Mouse (Mus musculus): ENCODE results near the gene Gm29776.

The Gm29776 gene

DNA sequence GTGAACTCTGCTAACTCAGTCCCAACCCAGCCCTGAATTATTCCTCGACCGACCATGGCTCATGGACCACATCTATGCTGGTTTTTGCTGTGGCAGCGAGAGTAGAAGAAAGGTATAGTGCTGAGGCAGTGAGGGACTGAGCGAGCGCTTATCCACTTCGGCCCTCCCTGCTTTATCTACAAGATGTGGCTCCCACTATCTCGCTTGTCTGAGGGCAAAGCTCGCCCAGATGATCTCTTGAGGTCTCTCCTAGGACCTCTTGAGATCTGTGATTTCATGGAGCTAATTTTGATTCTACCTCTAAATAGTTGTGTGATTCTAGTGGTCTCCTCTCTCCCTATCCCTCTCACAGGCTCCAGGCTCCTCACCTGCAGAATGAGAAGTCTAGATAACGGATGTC, 10.4 kb upstream of the Gm29776 start:
- no peak for DNase-seq (ENCODE audit: low spot score)

DNA sequence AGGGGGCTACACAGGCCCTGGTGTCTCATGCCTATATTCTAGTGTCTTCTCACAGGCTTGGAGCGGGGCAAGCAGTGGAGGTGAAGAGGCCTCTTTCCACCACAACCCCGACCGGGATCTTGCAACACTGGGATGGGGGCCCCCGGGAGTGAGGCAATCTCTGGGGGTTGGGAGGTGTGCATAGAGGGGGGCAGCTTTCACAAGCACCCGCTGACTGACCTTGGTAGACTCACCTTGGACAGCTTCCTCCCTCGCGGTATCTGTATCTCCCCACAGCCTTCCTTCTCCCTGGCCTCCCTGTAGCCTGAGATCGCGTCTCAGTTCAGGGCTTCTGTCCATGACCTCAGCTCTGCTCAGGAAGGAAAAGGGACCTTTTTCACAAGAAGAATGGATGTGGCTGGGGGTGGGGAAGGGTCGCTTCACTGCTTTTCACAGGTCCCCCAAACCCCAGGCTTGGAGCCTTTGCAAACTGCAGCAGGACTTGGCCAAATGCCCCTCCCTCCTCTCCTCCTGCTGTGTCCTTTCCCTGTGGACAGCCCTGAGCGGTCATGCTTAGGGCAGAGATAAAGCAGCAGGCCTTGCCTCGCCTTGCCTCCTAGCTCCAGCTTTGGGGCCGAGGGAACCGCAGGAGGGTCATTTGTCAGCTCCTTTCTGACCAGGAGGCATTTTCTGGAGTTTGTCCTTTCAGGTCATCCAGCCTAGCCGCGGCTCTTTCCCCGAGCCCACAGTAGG, 8.1 kb upstream of the Gm29776 start:
- no peak for DNase-seq (ENCODE audit: low spot score)

DNA sequence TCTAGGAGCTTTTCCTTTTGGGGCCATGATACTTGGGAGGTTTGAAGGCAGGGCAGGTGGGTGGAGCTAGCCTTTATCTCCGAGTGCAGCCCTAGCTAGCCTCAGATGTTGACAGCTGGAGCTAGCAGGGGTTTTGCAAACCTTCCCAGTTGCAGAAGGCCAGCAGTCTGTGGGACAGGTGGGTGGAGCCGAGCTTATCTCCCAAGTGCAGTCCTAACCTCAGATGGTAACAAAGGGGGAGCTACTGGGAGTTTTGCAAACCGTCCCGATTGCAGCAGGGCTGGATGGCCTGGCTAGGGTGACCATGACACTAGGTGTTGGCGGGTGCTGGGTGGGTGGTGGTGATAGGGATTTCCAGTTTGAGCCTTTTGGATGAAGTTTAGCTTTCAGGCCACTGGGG, 7.2 kb upstream of the Gm29776 start:
- DNase-seq (ENCODE audit: low spot score) = no peak

DNA sequence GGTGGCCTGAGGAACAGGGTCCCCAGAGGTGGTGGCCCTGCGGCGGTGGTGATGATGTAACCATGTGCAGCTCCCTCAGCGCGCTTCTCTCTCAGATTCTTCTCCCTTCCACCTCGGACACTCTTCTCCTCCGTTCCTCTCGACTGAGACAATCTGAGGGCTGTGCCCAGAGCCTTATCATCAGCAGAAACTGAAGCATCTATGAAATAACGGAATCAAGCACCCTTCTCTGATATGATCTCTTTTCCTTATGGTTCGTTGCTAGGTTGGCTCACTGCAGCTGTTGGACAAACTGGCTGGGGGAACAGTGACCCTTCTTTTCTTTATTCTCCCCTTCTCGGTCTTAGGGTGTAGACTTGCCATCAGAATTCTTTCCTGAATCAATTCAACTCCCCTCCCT, 4.6 kb upstream of the Gm29776 start:
- DNase-seq (ENCODE audit: low spot score) = no peak

DNA sequence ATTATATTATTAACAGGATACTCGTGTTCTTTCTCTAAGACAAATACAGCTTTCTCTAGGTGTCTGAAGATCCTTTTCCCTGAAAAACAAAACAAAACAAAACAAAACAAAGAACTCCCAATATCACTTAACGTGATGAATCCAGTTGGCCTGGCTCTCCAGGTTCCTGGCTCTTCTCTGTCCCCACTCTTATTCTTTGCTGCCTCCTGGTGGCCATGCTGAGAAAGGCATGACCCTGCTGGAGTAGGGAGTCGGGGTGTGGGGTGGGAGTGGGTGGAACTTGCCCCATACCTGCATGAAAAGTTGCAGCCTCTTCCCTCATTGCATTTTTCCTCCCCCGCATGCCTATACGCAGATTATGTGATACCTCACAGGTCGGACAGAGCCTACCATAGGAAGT, 2.7 kb upstream of the Gm29776 start:
- peak; percentile 76 for DNase-seq (ENCODE audit: low spot score)

DNA sequence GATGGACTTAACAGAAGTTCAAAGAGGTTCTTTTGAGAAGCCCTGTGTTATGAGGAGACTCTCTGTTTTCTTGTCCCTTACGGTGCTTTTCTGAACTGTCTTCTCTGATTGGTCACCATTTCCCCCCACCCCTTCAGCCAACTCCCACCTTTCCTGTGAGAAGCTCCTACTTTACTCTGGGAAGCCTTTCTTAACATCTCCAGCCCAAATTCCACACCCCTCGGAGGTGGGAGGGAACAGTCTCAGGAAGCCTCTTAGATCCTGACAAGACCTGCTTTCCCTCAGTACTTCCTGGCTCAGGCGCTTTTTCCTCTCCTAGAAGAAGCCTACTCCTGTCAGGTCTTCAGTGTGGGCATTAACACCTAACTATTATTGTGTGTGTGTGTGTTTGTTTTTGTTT, 953 bp upstream of the Gm29776 start:
- DNase-seq (ENCODE audit: low spot score) = no peak

DNA sequence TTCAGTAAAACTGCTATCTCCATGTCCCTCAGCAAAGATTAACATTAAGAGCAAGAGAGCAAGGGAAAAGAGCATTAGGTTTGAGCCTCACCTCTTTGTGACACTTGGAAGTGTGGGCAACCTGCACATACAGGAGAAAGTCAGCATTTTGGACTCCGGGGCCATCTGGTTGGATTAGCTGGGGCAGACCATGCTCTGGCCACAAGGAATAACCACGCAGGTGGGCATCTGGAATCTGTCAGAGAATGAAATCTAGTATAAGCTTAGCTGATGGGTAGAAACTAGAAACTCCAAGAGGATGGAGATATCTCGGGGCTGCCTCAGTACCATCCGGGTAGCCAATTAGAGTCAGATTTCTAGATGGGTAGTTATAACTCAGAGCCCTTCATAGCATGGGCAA, 1.9 kb downstream of the Gm29776 start:
- DNase-seq (ENCODE audit: low spot score) = no peak

DNA sequence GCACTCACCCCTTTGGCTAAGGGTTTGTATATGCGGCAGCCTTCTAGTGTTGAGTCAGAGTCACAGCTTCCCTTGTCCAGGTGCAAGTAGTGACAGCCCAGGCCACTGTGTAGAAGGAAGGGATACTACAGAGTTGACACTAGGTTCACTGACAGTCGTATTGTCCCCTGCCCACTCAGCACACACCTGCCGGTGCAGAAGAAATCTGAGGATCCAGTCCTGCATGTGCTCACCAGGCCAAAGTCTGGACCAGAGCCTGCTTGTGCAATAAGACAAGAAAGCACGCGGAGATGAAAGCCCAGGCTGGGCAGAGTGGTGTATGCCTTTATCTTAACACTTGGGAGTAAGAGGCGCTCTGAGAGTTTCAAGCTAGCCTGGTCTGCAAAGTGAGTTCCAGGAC, 3.6 kb downstream of the Gm29776 start:
- DNase-seq (ENCODE audit: low spot score) = no peak

DNA sequence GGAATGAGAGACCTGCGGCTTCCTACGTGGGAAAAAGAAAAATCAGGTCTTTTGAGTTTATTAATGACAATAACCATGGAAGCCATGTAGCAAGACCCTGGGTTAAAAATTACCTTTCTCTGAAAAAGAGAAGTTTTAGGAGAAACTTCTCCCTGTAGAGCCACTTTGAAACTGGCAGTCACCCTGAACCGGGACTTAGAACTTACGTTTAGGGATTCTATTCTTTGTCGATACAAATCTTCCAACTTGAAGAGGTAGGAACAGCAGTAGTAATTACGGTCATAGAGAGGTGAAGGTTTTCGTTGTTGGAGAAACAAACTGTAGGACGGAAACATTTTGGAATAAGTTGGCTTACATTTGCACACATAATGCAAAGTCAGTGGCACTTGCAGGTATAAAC, 11.4 kb downstream of the Gm29776 start:
- no peak for DNase-seq (ENCODE audit: low spot score)

DNA sequence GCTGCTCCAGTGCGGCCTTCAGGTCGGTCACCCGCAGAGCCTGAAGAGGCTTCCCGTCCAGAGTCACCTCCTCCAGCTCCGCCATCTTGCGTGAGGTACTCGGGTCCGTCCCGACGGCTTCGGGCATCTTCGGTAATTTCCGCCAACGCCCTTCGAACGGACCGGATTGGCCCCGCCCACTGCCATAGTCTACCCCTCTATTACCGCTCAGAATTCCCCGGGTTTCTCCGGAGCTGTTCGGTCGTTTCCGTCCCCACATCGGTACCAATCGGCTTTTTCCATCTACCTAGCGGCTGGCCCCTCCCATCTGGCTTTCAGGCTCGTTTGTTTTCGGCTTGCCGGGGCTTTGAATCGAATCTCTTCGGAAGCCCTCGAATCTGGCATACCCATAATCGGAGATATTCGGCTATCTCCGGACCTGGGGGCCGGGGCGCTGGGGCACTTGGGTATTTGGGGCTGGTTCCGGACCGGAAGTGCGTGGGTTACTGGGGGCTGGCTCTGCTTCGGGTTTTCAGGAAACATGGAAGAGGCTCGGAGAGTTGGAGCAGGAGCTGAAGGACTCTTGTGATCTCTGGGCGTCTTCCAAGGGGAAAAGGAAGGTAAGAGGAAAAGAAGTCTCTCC, 12.0 kb downstream of the Gm29776 start, which contains the start of gene Acin1:
Gene Acin1, minus strand, starts transcription at position 410 of the 622 bp plus-strand sequence.
- peak; percentile 100 for DNase-seq (ENCODE audit: low spot score)

DNA sequence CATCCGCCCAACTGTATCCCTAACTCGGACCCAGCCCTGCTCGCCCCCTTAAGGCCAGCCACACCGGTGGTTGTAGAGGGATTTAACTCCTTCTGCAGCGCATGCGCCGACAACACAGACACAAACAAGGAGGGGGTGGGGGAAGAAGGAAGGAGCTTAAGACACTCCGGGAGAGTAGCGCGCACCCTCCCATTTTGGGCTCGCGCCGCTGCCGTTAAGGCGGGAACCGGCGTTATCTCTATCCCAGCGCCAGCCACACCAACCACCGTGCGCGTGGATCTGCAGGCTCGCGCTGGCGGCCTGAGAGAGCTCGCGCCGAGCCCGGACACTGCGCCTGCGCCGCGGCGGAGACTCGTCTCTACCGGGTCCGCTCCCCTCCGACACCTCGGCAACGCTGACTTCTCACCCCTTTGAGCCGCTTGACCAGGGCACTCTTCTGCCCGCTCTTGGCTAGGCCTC, 12.5 kb downstream of the Gm29776 start, which contains the start of gene 1700123O20Rik:
Gene 1700123O20Rik, plus strand, starts transcription at position 154 of the 459 bp plus-strand sequence.
- DNase-seq (ENCODE audit: low spot score) = no peak

DNA sequence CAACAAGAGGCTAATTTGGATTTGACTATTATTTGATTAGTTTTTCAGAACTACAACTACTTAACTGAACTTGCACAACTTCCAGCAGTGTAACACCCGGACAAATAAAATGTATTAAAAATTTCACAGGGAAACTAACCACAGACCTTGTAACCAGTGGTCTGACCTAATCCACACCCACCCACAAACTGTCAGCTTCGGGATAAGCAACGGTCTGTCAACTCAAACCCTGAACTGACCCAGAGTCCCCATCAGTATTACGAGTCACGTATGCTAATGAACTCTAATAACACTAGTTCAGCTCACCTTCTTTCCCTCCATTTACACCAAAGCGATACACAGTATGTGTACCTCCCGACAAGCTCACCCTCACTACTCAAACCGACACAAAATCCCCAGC, 13.2 kb downstream of the Gm29776 start:
- no peak for DNase-seq (ENCODE audit: low spot score)

DNA sequence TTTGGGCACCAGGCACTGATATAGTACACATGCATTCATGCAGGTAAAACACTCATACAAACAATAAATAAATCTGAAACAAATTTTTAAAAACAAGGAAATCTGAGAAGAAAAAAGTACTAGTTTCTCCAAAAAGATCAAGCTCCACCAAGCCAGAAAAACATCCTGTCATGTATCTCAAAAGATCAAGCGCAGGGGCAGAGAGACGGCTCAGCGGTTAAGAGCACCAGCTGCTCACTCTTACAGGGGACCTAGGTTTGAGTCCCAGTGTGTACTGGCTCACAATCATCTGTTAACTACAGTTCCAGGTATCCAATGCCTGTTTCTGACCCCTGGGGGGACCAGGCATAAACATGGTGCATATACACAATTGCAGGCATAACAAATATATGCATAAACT, 16.2 kb downstream of the Gm29776 start:
- no peak for DNase-seq (ENCODE audit: low spot score)

DNA sequence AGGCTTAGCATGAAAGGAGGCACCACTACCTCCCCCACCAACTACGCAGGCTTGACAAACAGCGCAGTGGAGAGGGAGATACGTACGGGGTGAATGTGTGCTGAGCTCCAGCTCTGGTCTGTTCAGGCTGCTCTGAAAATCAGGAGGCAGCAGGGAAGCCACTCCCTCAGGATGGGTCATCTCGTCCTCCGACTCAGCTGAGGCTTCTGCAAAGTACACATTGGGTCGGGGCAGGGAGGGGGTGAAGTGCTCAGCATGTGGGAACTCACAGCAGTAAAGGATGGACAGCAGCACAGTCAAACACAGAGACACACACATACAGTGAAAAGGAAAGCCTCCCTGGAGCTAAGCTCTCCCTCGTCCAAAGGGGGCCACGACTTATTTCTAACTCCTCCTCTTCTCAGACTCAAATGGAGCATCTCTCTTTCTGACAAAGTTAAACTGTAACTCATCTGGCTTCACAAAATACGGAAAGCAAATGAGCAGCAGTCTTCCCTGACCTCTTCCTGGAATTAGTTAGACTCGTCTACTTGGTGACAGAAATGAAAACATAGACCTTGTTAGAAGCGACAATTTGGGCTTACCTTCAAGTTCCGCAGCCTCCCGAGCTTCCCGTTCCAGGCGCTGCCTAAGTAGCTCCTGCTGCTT, 19.9 kb downstream of the Gm29776 start:
- no peak for DNase-seq (ENCODE audit: low spot score)

DNA sequence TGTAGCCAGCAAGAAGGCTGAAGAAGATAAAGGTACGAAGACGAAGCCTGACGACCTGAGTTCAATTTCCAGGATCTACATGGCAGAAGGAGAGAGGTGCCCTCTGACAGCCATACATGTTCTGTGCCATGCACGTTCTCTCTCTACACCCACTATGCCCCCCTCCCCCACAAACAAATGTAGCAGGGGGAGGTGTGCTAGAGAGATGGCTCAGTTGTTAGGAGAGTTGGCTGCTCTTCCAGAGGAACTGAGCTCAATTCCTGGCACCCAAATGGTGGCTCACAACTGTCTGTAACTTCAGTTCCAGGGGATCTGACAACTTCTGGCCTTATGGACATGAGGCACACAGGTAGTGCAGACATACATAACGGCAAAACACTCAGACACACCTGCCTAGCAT, 22.3 kb downstream of the Gm29776 start:
- peak; percentile 28 for DNase-seq (ENCODE audit: low spot score)

DNA sequence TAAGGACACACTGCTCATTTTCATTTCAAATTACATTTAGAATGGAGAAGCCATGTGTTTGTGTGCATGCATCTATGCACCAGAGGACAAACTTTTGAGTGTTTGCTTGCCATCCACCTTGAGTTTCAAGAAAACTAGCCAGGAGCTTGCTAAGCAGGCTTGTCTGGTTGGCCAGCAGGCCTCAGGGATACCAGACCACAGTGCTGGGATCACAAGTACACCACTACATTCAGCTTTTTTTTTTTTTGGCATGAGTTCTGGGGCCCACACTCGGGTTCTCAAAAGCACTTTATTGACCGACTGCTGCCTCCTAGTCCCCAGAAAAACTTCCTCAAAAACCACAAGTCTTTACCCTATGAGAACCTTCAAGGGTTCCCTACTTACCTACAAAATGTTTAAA, 24.3 kb downstream of the Gm29776 start:
- DNase-seq (ENCODE audit: low spot score) = no peak

DNA sequence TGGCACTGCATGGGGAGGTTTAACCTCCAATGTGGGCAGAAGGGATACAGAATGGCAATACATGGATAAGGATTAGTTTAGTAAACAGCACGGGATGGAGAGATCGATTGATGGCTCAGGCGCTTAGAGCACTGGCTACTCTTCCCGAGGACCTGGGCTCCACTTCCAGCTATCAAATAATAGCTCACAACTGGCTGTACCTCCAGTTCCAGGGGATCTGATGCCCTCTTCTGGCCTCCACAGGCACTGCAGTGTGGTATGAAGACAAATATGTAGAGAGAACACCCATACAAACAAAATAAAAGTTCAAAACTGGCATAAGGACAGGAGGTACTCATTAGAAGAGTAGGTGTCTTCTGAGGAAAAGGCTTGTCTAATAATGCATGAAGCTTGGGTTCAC, 29.3 kb downstream of the Gm29776 start:
- DNase-seq (ENCODE audit: low spot score) = peak; percentile 46

DNA sequence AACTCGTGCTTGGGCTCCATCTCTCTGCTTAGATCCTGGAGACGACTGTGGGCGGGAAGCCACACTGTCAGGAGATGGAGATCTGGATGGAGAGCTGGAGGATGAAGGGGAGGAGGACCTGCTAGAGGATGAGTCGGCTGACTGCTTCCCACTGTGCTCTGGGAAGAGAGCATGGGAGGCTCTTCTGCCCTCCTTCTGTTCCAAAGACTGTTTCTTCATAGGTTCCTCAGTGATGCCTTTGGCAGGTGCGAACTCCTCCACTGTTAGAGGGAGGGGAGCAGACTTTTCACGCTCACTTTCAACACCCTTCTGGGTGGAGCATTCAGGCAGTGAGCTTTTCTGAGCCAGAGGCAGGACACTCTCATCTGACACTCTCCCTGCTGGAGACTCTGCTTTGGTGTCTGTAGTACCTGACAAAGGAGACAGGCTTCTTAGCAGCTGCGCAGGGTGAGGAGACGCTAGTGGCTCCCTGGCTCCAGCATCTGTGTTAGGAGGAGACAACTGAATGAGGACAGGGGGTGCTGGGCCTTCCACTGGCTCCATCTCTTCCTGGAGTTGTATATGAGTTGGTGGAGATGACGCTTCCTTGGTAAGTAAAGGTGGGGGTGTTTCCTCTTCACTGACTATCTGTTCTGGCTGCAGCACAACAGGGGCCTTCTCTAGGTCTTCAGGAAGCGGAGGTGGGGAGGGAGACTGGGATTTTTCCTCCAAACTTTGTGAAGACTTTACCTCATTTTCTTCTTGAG, 34.0 kb downstream of the Gm29776 start:
- DNase-seq (ENCODE audit: low spot score) = no peak

DNA sequence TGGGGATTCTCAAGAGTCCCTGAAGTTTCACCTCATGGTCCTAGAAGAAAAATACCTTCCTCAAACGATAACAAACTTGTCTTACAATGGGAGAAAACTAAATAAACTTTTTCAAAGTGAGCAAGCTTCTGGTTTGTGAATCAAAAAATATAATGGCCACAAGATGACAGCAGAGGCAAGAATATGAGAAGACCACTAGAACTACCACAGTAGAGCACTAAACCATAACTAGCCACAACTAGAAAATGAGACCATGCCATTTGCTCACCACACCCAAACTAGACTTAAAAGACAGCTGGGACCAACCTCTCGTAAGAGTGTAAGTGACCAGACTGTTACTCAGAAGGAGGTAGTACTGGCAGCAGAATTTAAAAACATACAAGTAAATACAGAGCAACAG, 38.6 kb downstream of the Gm29776 start:
- DNase-seq (ENCODE audit: low spot score) = no peak

DNA sequence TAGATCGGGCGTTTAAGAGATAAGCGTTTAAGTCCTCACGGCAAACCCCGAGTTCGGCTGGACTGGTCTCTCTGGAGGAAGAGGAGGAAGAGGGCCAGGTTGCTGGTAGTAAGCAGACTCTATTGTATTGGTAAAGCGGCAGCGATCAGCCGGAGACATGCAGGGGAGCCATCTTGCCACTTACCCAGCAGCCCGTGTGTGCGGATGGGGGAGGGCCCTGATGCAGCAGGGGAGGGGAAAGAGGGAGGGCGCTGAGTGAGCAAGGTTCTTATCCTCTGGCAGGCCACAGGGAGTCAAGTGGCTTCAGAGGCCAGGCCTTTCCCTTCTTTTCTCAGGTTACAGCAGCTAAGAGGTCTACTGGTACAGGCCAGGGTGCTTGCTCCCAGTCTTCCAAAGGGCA, 45.1 kb downstream of the Gm29776 start:
- peak; percentile 84 for DNase-seq (ENCODE audit: low spot score)

DNA sequence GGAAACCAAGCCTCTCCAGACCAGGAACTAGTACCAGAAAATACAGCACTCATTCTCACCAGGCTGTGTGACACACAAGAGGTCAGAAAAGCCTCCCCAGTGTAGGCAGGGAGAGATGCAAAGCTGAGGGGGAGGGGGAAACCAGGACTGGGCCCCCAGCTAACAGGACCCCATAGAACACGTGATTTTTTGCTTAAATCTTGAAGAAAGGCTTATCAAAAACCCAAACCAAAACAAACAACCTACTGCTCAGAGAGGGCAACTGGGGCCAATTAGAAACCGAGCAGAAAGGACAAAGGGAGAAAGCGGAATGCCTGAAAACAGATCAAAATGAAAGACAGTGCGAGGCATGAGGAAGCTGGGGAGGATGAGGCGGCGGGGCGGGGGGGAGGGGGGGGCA, 45.8 kb downstream of the Gm29776 start:
- DNase-seq (ENCODE audit: low spot score) = no peak

DNA sequence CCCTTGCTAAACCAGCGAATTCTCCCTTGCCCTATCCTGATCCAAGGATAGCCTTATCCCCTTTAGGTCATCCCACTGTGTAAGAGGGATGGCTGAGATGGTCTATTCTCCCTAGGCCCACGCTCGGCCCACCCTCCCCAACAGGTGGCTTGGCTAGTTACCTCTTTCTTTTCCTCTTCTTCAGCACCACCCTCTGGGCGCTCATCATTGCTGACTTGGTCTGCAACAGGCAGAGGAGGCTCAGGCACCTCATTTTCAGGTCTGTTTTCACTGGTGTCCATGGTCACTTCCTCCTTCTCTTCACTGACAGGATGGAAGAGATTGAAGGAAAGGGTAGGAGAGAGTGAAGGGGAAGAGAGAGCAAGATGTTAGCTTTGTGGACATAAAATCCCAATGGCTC, 47.1 kb downstream of the Gm29776 start:
- DNase-seq (ENCODE audit: low spot score) = no peak

All from layer of hippocampus, adult 11-12 months (tissue).